Comparison of ENCODE assay signal across 8 mouse cellular contexts in genomic region chr2:104849276-104849990, GRCm38 (mm10). TPM values are rescaled to one million over a fixed set of nuclear protein-coding genes. Genes with fewer than 3 reads are reported as not detected.
A peak's percentile ranks its signal among the peaks of the same experiment; 100 is the strongest.
DNase-seq lines count a peak whose midpoint lies in the region; ATAC-seq lines count a peak whose summit lies in the region.

Gene Prrg4 (minus strand): TSS chr2:104849876.

- peak within 1 kb of the TSS; percentile 56 for H3K4me3 ChIP-seq in embryonic facial prominence, embryonic 14.5 days (ENCODE audit: low read depth, low read length)
- H3K4me3 ChIP-seq in heart, embryonic 12.5 days, result peak within 1 kb of the TSS; percentile 61
- peak within 1 kb of the TSS; percentile 60 for H3K4me3 ChIP-seq in kidney, embryonic 15.5 days (replicated peaks)
- H3K4me3 ChIP-seq in liver, embryonic 15.5 days (replicated peaks), result peak within 1 kb of the TSS; percentile 53
- H3K4me3 ChIP-seq in neural tube, embryonic 11.5 days (ENCODE audit: low read depth, low read length), result peak within 1 kb of the TSS; percentile 45
- H3K4me3 ChIP-seq in stomach, embryonic 14.5 days (ENCODE audit: low read depth, low read length), result peak within 1 kb of the TSS; percentile 52

- H3K27ac ChIP-seq in embryonic facial prominence, embryonic 14.5 days (replicated peaks; ENCODE audit: low read depth, low read length), result no peak within 1 kb of the TSS
- H3K27ac ChIP-seq in heart, embryonic 12.5 days (ENCODE audit: poor library complexity, severe bottlenecking), result no peak within 1 kb of the TSS
- no peak within 1 kb of the TSS for H3K27ac ChIP-seq in kidney, embryonic 15.5 days
- no peak within 1 kb of the TSS for H3K27ac ChIP-seq in liver, embryonic 15.5 days (replicated peaks)
- H3K27ac ChIP-seq in neural tube, embryonic 11.5 days (ENCODE audit: low read depth, low read length), result no peak within 1 kb of the TSS
- peak within 1 kb of the TSS; percentile 48; the same call in 1 of the 2 replicates for H3K27ac ChIP-seq in stomach, embryonic 14.5 days (ENCODE audit: low read length)

- ATAC-seq in embryonic facial prominence, embryonic 14.5 days (ENCODE audit: low read depth), result peak; percentile 66
- ATAC-seq in heart, embryonic 12.5 days (ENCODE audit: insufficient number of reproducible peaks, low FRiP score), result peak; percentile 57
- ATAC-seq in kidney, embryonic 15.5 days (replicated peaks; ENCODE audit: low FRiP score), result peak; percentile 88
- ATAC-seq in liver, embryonic 15.5 days (ENCODE audit: insufficient read depth), result peak; percentile 51
- ATAC-seq in neural tube, embryonic 11.5 days (ENCODE audit: insufficient read depth, low FRiP score, low TSS enrichment), result peak; percentile 38; the same call in 1 of the 2 replicates
- ATAC-seq in stomach, embryonic 14.5 days (ENCODE audit: insufficient number of reproducible peaks, insufficient read depth, low FRiP score, low read depth), result peak; percentile 79

- 0 out of 2 replicates have a peak, but pooled peaks cover 6% of the 10 kb centered on the region for H3K27me3 ChIP-seq in embryonic facial prominence, embryonic 14.5 days (replicated peaks; ENCODE audit: control insufficient read depth, insufficient read depth, low read length)
- 0 out of 2 replicates have a peak, but pooled peaks cover 6% of the 10 kb centered on the region for H3K27me3 ChIP-seq in heart, embryonic 12.5 days (replicated peaks)
- peaks cover 23% of the 10 kb centered on the region for H3K27me3 ChIP-seq in kidney, embryonic 15.5 days
- H3K27me3 ChIP-seq in liver, embryonic 15.5 days, result peaks cover 40% of the 10 kb centered on the region
- H3K27me3 ChIP-seq in neural tube, embryonic 11.5 days (ENCODE audit: control insufficient read depth, insufficient read depth, low read length), result peaks cover 9% of the 10 kb centered on the region; the same call in 1 of the 2 replicates
- 0 out of 2 replicates have a peak, but pooled peaks cover 3% of the 10 kb centered on the region for H3K27me3 ChIP-seq in stomach, embryonic 14.5 days (ENCODE audit: control insufficient read depth, insufficient read depth, low read length)

- H3K9ac ChIP-seq in embryonic facial prominence, embryonic 14.5 days (ENCODE audit: low read depth, low read length), result peak within 1 kb of the TSS; percentile 66
- H3K9ac ChIP-seq in heart, embryonic 12.5 days, result peak within 1 kb of the TSS; percentile 76
- peak within 1 kb of the TSS; percentile 51 for H3K9ac ChIP-seq in kidney, embryonic 15.5 days
- no peak within 1 kb of the TSS for H3K9ac ChIP-seq in liver, embryonic 15.5 days
- peak within 1 kb of the TSS; percentile 50 for H3K9ac ChIP-seq in neural tube, embryonic 11.5 days (ENCODE audit: low read length)
- H3K9ac ChIP-seq in stomach, embryonic 14.5 days (replicated peaks; ENCODE audit: low read depth, low read length), result peak within 1 kb of the TSS; percentile 40

- H3K4me1 ChIP-seq in embryonic facial prominence, embryonic 14.5 days (ENCODE audit: control insufficient read depth, insufficient read depth, low read length), result peaks cover 10% of the 10 kb centered on the region; the same call in 1 of the 2 replicates
- peaks cover 11% of the 10 kb centered on the region; the same call in 1 of the 2 replicates for H3K4me1 ChIP-seq in heart, embryonic 12.5 days (replicated peaks)
- H3K4me1 ChIP-seq in kidney, embryonic 15.5 days, result peaks cover 9% of the 10 kb centered on the region; the same call in 1 of the 2 replicates
- peaks cover 5% of the 10 kb centered on the region; the same call in 1 of the 2 replicates for H3K4me1 ChIP-seq in liver, embryonic 15.5 days (replicated peaks)
- H3K4me1 ChIP-seq in neural tube, embryonic 11.5 days (ENCODE audit: control insufficient read depth, insufficient read depth, low read length), result no peaks in the 10 kb centered on the region; the same call in 1 of the 2 replicates
- no peaks in the 10 kb centered on the region; the same call in 1 of the 2 replicates for H3K4me1 ChIP-seq in stomach, embryonic 14.5 days (ENCODE audit: control insufficient read depth, insufficient read depth, low read length)

- 1% methylated on average over 42 of the region's 62 CpGs for WGBS in embryonic facial prominence, embryonic 14.5 days
- under 1% methylated on average over 62 of the region's 62 CpGs for WGBS in heart, embryonic 12.5 days
- under 1% methylated on average over 62 of the region's 62 CpGs for WGBS in kidney, embryonic 15.5 days
- WGBS in liver, embryonic 15.5 days (ENCODE audit: insufficient replicate concordance), result under 1% methylated on average over 62 of the region's 62 CpGs
- under 1% methylated on average over 50 of the region's 62 CpGs for WGBS in neural tube, embryonic 11.5 days
- WGBS in stomach, embryonic 14.5 days, result under 1% methylated on average over 62 of the region's 62 CpGs

- H3K4me2 ChIP-seq in embryonic facial prominence, embryonic 14.5 days (ENCODE audit: low read depth, low read length), result peak within 1 kb of the TSS; percentile 97
- H3K4me2 ChIP-seq in heart, embryonic 12.5 days, result peak within 1 kb of the TSS; percentile 99
- peak within 1 kb of the TSS; percentile 97 for H3K4me2 ChIP-seq in kidney, embryonic 15.5 days
- peak within 1 kb of the TSS; percentile 75 for H3K4me2 ChIP-seq in liver, embryonic 15.5 days
- peak within 1 kb of the TSS; percentile 99 for H3K4me2 ChIP-seq in neural tube, embryonic 11.5 days (ENCODE audit: low read depth)
- H3K4me2 ChIP-seq in stomach, embryonic 14.5 days (replicated peaks; ENCODE audit: low read depth, low read length), result peak within 1 kb of the TSS; percentile 97

- no peaks in the 10 kb centered on the region for H3K36me3 ChIP-seq in embryonic facial prominence, embryonic 14.5 days (ENCODE audit: control insufficient read depth, insufficient read depth, low read length)
- H3K36me3 ChIP-seq in heart, embryonic 12.5 days, result no peaks in the 10 kb centered on the region
- H3K36me3 ChIP-seq in kidney, embryonic 15.5 days, result no peaks in the 10 kb centered on the region
- no peaks in the 10 kb centered on the region for H3K36me3 ChIP-seq in liver, embryonic 15.5 days (replicated peaks)
- no peaks in the 10 kb centered on the region for H3K36me3 ChIP-seq in neural tube, embryonic 11.5 days (ENCODE audit: control insufficient read depth, insufficient read depth, low read length)
- H3K36me3 ChIP-seq in stomach, embryonic 14.5 days (ENCODE audit: control insufficient read depth, insufficient read depth, low read length), result no peaks in the 10 kb centered on the region

- H3K9me3 ChIP-seq in embryonic facial prominence, embryonic 14.5 days (ENCODE audit: control insufficient read depth, low read length), result no peaks in the 10 kb centered on the region
- no peaks in the 10 kb centered on the region for H3K9me3 ChIP-seq in heart, embryonic 12.5 days (replicated peaks)
- no peaks in the 10 kb centered on the region for H3K9me3 ChIP-seq in kidney, embryonic 15.5 days (replicated peaks)
- no peaks in the 10 kb centered on the region for H3K9me3 ChIP-seq in liver, embryonic 15.5 days (replicated peaks)
- no peaks in the 10 kb centered on the region for H3K9me3 ChIP-seq in neural tube, embryonic 11.5 days (ENCODE audit: control insufficient read depth, low read length)
- H3K9me3 ChIP-seq in stomach, embryonic 14.5 days (ENCODE audit: control insufficient read depth, low read depth, low read length), result no peaks in the 10 kb centered on the region

- peak; percentile 85 for DNase-seq in 3134 (ENCODE audit: extremely low read depth, insufficient read length, low spot score)
- peak; percentile 92 for DNase-seq in adrenal gland, postnatal 14 days
- DNase-seq in embryonic facial prominence, embryonic 14.5 days (ENCODE audit: low spot score), result peak; percentile 73
- peak; percentile 51 for DNase-seq in neural tube, embryonic 11.5 days (ENCODE audit: low spot score)

RNA-seq across cellular contexts. Expression of gene Prrg4, which starts in this region (rescaled TPM):
- 6.4 TPM in 2 replicates for total RNA-seq in adrenal gland, postnatal 14 days (2021)
- 2.6 and 3.0 TPM in 2 replicates for polyA plus RNA-seq in embryonic facial prominence, embryonic 14.5 days (2014; fragmentation: Nextera tagmentation; extraction: Ambion mirVana)
- polyA plus RNA-seq in heart, embryonic 12.5 days (2016; fragmentation: Nextera tagmentation; extraction: Ambion mirVana), result 1.1 TPM in 2 replicates
- 2.0 and 2.6 TPM in 2 replicates for polyA plus RNA-seq in kidney, embryonic 15.5 days (2015; fragmentation: Nextera tagmentation; extraction: Ambion mirVana)
- 0.36 and 0.38 TPM in 2 replicates for polyA plus RNA-seq in liver, embryonic 15.5 days (2015; fragmentation: Nextera tagmentation; extraction: Ambion mirVana)
- polyA plus RNA-seq in neural tube, embryonic 11.5 days (2014; fragmentation: Nextera tagmentation; extraction: Ambion mirVana), result 0.17 and 0.43 TPM in 2 replicates
- polyA plus RNA-seq in stomach, embryonic 14.5 days (2014; fragmentation: Nextera tagmentation; extraction: Ambion mirVana), result 6.5 and 6.6 TPM in 2 replicates

Comparison
In these comparisons a context has a peak if more than half of its experiments do, and no peak if none do; other contexts are left out.
1. Peak in ATAC-seq, H3K4me3 ChIP-seq and H3K4me2 ChIP-seq in liver, embryonic 15.5 days; RNA of the gene not detected or under 1 TPM.
2. Peak in DNase-seq, ATAC-seq, H3K4me3 ChIP-seq, H3K9ac ChIP-seq and H3K4me2 ChIP-seq in neural tube, embryonic 11.5 days; RNA of the gene not detected or under 1 TPM.
3. ATAC-seq: peak in every context shown above with its lines; median percentile 88 in kidney, embryonic 15.5 days; 79 in stomach, embryonic 14.5 days; 66 in embryonic facial prominence, embryonic 14.5 days; 57 in heart, embryonic 12.5 days; 51 in liver, embryonic 15.5 days; 38 in neural tube, embryonic 11.5 days.